Mouse (Mus musculus) spleen, postnatal 4 days (tissue): ENCODE measurements around the gene Fgf12.
A peak's percentile ranks its signal among the peaks of the same experiment; 100 is the strongest.

Experiments used
- DNase-seq, 2 experiments: peaks; one replicate each; pipeline ENCODE4 v3.0.0; 2022; ENCODE audit warnings: low spot score in 2 of 2

The Fgf12 gene

GRCm38 (mm10) chr16:28610940-28611339 is 141.9 kb downstream of the Fgf12 start:
- peak in 1 of 2 experiments; percentile 31 for DNase-seq

- DNase-seq, result no peak
Measured at GRCm38 (mm10) chr16:28603155-28603554, 149.7 kb downstream of the Fgf12 start.

GRCm38 (mm10) chr16:28601723-28602122 is 151.1 kb downstream of the Fgf12 start:
- no peak for DNase-seq

GRCm38 (mm10) chr16:28596112-28596511 is 156.8 kb downstream of the Fgf12 start:
- no peak for DNase-seq

- DNase-seq, result peak; percentile 24 to 63
Measured at GRCm38 (mm10) chr16:28593075-28593915, 159.6 kb downstream of the Fgf12 start.

GRCm38 (mm10) chr16:28592466-28592865 is 160.4 kb downstream of the Fgf12 start:
- no peak for DNase-seq

GRCm38 (mm10) chr16:28591583-28591982 is 161.3 kb downstream of the Fgf12 start:
- DNase-seq, result no peak

- DNase-seq, result no peak
Measured at GRCm38 (mm10) chr16:28572212-28572611, 180.7 kb downstream of the Fgf12 start.

GRCm38 (mm10) chr16:28564716-28565217 is 188.1 kb downstream of the Fgf12 start:
- no peak for DNase-seq

- DNase-seq, result peak in 1 of 2 experiments; percentile 13
Measured at GRCm38 (mm10) chr16:28564075-28564715, 188.7 kb downstream of the Fgf12 start.

GRCm38 (mm10) chr16:28562847-28563246 is 190.0 kb downstream of the Fgf12 start:
- DNase-seq, result no peak

GRCm38 (mm10) chr16:28555219-28555618 is 197.6 kb downstream of the Fgf12 start:
- no peak for DNase-seq

GRCm38 (mm10) chr16:28539423-28539822 is 213.4 kb downstream of the Fgf12 start:
- DNase-seq, result no peak

- DNase-seq, result peak; percentile 43 to 70
Measured at GRCm38 (mm10) chr16:28517596-28518524, 235.0 kb downstream of the Fgf12 start.

GRCm38 (mm10) chr16:28512446-28512845 is 240.4 kb downstream of the Fgf12 start:
- DNase-seq, result no peak

GRCm38 (mm10) chr16:28511413-28511812 is 241.5 kb downstream of the Fgf12 start:
- DNase-seq, result no peak

- DNase-seq, result no peak
Measured at GRCm38 (mm10) chr16:28497971-28498607, 254.8 kb downstream of the Fgf12 start.

- DNase-seq, result no peak
Measured at GRCm38 (mm10) chr16:28491711-28492110, 261.2 kb downstream of the Fgf12 start.

GRCm38 (mm10) chr16:28490515-28490914 is 262.4 kb downstream of the Fgf12 start:
- DNase-seq, result no peak

- DNase-seq, result no peak
Measured at GRCm38 (mm10) chr16:28484920-28485319, 267.9 kb downstream of the Fgf12 start.

- DNase-seq, result no peak
Measured at GRCm38 (mm10) chr16:28479022-28479421, 273.8 kb downstream of the Fgf12 start.
